Mouse (Mus musculus) bone marrow macrophage, adult 2 months (primary cell): ENCODE results near the gene B4galnt1.

ENCODE experiments used
- CTCF ChIP-seq: IDR thresholded peaks from 2 replicates; pipeline ENCODE4 v1.5.1; 2012; ENCODE audit warnings: low read depth, mild to moderate bottlenecking, low read length, moderate library complexity
- POLR2A ChIP-seq: IDR thresholded peaks from 2 replicates; pipeline ENCODE4 v1.6.1; 2012; ENCODE audit warnings: mild to moderate bottlenecking, low read depth, low read length, borderline replicate concordance

DNA sequence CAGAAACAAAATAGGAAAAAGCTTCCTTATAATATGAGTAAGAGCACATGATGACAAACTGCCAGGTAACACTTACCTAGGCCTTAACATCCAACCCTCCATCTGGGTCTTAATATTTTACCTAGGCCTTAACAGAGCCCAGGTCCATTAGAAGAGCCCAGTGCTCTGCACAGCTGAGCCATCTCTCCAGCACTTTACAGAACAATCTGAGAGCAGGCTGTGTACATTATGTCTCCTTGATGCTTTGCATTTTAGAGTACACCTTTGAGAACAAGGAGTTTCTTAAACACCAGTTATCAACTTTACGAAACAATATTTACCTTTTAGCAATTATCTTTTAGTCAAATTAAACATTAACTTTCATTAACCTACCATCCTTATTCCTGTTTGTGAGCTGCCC is 8.9 kb upstream of the B4galnt1 start:
- TF ChIP-seq CTCF (no peak), POLR2A (no peak)
